Mouse (Mus musculus) cortical plate, adult 2 months (tissue): ENCODE data around the gene Tmem59.

ENCODE experiments used
- CTCF ChIP-seq: fragments of 200-500 bp; IDR thresholded peaks from 2 replicates; pipeline ENCODE4 v1.5.1; 2011; ENCODE audit warnings: mild to moderate bottlenecking, control low read depth, low read length; ENCODE audit not compliant: insufficient read depth; ENCODE audit errors: extremely low read depth
- POLR2A ChIP-seq: fragments of 200-500 bp; IDR thresholded peaks from 2 replicates; pipeline ENCODE4 v1.6.1; 2011; ENCODE audit warnings: mild to moderate bottlenecking, low read length, control low read depth; ENCODE audit not compliant: insufficient read depth; ENCODE audit errors: extremely low read depth

DNA sequence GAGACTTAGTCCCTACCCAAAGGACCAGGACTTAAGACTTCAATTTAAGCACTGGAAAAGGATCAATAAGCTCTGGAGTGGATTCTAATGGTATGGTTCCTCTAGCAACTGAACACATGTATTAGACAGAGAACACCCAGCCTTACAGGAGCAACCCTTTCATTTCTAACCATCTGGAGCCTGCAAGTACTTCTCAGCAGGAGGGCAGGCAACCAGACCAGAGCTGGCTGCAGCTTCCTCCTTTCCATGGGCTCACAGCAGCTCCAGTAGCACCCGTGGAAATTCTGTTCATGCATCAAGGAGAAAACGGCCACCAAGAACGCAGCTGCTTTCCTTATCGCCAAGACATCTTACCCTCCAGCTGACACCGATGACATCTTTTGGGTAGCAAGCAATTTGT lies 42.5 kb upstream of the Tmem59 start:
- TF ChIP-seq CTCF (no peak), POLR2A (no peak)
